Mouse (Mus musculus) midbrain, embryonic 10.5 days (tissue): ENCODE results near the gene Tmem259. TPM values are rescaled to one million over a fixed set of nuclear protein-coding genes. Genes with fewer than 3 reads are reported as not detected.

Experiments used
- DNase-seq: peaks from one replicate; pipeline ENCODE4 v3.0.0-alpha.2; 2017; ENCODE audit warnings: low spot score
- H3K27ac ChIP-seq: fragments of 300-500 bp; sonication (generic); replicated peaks from 2 replicates; pipeline ENCODE4 v1.5.1; 2016; ENCODE audit warnings: mild to moderate bottlenecking
- H3K27me3 ChIP-seq: fragments of 300-500 bp; sonication (generic); 2 replicates; pipeline ENCODE4 v1.6.1; 2016; ENCODE audit warnings: low read depth, mild to moderate bottlenecking; ENCODE audit not compliant: poor library complexity, severe bottlenecking
- H3K36me3 ChIP-seq: fragments of 300-500 bp; sonication (generic); 2 replicates; pipeline ENCODE4 v1.6.1; 2016; ENCODE audit warnings: mild to moderate bottlenecking, moderate library complexity
- H3K4me1 ChIP-seq: fragments of 300-500 bp; sonication (generic); 2 replicates; pipeline ENCODE4 v1.6.1; 2016
- H3K4me3 ChIP-seq: fragments of 300-500 bp; sonication (generic); 2 replicates; pipeline ENCODE4 v1.5.1; 2016; ENCODE audit warnings: mild to moderate bottlenecking, moderate library complexity
- H3K9me3 ChIP-seq: fragments of 300-500 bp; sonication (generic); replicated peaks from 2 replicates; pipeline ENCODE4 v1.6.1; 2016; ENCODE audit warnings: mild to moderate bottlenecking
- WGBS: fragments of 180-500 bp; shearing (Covaris S2); methylation state at CpG from one replicate; pipeline ENCODE4 v1.1.7; 2016; 5-methylcytosine and 5-hydroxymethylcytosine counted together
- polyA plus RNA-seq: library from polyadenylated mRNA; unstranded; fragments of >200 nt; fragmentation: Nextera tagmentation; extraction: Ambion mirVana; gene quantifications from 2 replicates; pipeline ENCODE4 v1.2.1, GENCODE M21; 2016

Gene Tmem259
- polyA plus RNA-seq, 1 experiment from 2014 or later, result 11.0 TPM

DNA sequence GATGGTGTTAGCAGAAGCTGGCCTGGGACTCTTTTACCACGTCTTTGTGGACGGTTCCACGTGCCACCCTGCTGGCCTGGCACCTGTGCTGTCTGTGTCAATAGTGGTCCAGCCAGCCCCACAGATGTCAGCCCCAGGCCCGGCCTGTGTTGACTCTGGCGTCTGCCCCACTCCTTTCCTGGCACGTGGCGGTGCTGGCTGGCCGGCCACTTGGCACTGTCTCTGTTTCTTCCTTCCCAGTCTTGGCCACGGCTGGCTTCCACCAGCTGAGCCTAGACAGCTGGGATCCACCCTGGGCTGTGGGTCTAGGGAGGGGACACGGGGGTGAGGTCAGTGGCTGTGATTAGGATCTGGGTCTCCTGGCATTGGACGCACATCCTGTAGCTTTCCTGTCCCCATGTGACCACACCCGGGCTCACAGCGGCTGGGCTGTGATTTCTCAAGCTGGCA lies 49.8 kb downstream of the Tmem259 start:
- Histone ChIP-seq H3K27me3 (peaks cover 20% of the 10 kb centered on the region), H3K36me3 (peaks cover 86% of the 10 kb centered on the region), H3K4me1 (peaks cover 83% of the 10 kb centered on the region), H3K4me3 (0 out of 2 replicates have a peak overlapping the region, but pooled peaks have one; percentile 18), H3K27ac (peak overlapping the region; percentile 71), H3K9me3 (no peaks in the 10 kb centered on the region)
- 73% methylated on average over 13 of the region's 13 CpGs for WGBS
- DNase-seq, result no peak

DNA sequence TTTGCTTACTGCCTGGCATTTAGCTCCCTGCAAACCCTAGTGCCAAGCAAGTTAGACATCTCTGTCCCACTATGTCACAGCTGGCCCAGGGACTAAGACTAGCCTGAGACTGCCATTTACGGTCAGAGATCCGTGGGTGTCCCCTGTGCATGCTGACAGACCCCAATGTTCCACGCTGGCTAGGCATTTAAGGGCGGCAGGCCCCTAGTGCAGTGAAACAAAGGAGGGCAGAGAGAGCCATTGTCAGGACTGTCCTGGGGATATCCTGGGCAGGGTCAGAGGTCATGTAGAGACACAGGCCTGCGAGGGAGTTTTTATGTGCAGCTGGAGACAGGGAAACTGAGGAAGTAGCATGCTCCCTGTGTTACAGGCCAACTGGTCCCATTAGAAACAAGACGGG lies 50.3 kb downstream of the Tmem259 start:
- Histone ChIP-seq H3K27ac (peak overlapping the region; percentile 71), H3K4me1 (peaks cover 83% of the 10 kb centered on the region), H3K4me3 (peak overlapping the region; percentile 25; the same call in 1 of the 2 replicates), H3K27me3 (peaks cover 20% of the 10 kb centered on the region), H3K9me3 (no peaks in the 10 kb centered on the region), H3K36me3 (peaks cover 84% of the 10 kb centered on the region)
- 39% methylated on average over 6 of the region's 6 CpGs for WGBS
- no peak for DNase-seq

DNA sequence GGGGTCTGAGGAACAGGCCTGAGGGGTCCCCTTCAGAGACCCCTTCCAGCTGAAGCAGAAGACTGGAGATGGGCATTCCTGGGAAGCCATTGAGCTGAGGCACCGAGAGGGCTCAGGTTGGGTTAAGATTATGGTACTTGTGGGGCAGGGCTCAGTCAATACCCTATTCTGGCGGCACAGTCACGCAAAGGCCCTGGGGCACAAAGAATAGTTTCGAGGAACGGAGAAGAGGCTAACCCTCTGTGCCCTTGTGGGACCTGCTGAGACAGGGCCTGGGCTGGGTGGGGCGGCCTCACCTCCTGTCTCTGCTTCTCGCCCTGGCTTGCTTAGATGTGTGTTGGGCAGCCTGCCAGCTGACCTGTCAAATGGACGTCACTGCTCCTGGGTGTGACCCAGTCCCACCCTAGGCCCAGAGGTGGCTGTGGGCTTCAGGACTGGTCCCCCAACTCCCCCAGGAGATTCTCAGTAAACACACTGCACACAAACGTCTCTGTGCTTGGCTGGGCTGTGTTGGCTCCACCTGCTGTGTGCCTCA lies 50.9 kb downstream of the Tmem259 start:
- H3K9me3 ChIP-seq, result no peaks in the 10 kb centered on the region
- peak overlapping the region; percentile 71 for H3K27ac ChIP-seq
- DNase-seq, result no peak
- 68% methylated on average over 9 of the region's 9 CpGs for WGBS
- peaks cover 78% of the 10 kb centered on the region for H3K36me3 ChIP-seq
- peaks cover 83% of the 10 kb centered on the region for H3K4me1 ChIP-seq
- peak overlapping the region; percentile 25 for H3K4me3 ChIP-seq
- H3K27me3 ChIP-seq, result peaks cover 20% of the 10 kb centered on the region

DNA sequence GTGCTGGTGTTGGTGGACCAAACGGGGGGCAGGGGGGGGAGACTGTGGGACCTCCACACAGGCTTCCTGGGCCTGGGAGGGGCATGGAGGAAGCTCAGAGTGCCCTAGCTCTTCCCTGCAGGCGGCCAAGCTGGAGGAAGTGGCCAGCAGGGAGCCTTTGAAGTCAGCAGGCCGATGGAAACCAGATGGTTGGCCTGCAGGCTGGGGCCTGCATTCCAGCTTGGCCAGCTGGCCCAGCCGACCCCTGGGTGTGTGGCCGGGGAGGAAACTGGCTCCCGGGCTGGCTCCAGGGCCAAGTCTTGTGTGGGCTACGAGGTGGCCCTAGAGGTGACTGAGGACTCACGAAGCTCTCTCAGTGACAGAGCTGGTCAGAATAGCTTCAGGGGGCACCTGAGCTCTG lies 51.4 kb downstream of the Tmem259 start:
- H3K4me1 ChIP-seq, result peaks cover 83% of the 10 kb centered on the region

DNA sequence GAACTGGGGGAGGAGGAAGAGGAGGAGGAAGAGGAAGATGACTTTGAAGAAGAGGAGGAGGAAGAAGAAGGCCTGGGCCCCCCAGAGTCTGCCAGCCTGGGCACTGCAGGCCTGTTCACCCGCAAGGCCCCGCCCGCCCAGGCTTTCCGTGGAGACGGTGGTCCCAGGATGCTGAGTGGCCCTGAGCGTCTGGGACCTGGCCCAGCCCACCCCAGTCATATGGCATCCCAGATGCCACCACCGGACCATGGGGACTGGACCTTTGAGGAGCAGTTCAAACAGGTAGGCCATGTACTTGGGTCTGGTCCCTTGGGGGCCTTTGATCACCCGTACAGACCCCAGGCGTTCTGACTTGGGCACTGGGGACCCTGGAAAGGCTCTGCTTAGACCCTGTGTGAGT lies 52.3 kb downstream of the Tmem259 start:
- no peak for DNase-seq
- WGBS, result 89% methylated on average over 9 of the region's 9 CpGs
- peaks cover 65% of the 10 kb centered on the region for H3K36me3 ChIP-seq
- peaks cover 80% of the 10 kb centered on the region for H3K4me1 ChIP-seq
- H3K9me3 ChIP-seq, result no peaks in the 10 kb centered on the region
- H3K27me3 ChIP-seq, result peaks cover 16% of the 10 kb centered on the region
- H3K4me3 ChIP-seq, result peak overlapping the region; percentile 26; the same call in 1 of the 2 replicates
- peak overlapping the region; percentile 71 for H3K27ac ChIP-seq

More for the DNA sequence above, 51.4 kb downstream of the Tmem259 start:
- WGBS, result 21% methylated on average over 8 of the region's 8 CpGs
- H3K4me3 ChIP-seq, result peak overlapping the region; percentile 25
- peak; percentile 66 for DNase-seq
- H3K9me3 ChIP-seq, result no peaks in the 10 kb centered on the region
- H3K27ac ChIP-seq, result peak overlapping the region; percentile 71
- peaks cover 74% of the 10 kb centered on the region for H3K36me3 ChIP-seq
- peaks cover 20% of the 10 kb centered on the region for H3K27me3 ChIP-seq

DNA sequence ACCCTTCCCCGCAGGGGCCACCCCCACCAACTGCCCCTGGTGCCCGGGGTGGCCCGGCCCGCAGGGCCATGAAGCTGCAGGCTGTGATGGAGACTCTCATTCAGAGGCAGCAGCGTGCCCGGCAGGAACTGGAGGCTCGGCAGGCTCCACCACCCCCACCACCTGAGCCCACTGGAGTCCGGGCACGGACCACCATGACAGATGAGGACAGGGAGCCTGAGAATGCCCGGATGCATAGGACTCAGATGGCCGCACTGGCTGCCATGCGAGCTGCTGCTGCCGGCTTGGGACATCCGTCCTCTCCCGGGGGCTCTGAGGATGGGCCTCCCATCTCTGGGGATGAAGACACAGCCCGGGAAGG lies 53.3 kb downstream of the Tmem259 start:
- H3K4me1 ChIP-seq, result peaks cover 85% of the 10 kb centered on the region
- H3K27me3 ChIP-seq, result peaks cover 17% of the 10 kb centered on the region
- H3K4me3 ChIP-seq, result peak overlapping the region; percentile 23
- DNase-seq, result no peak
- 92% methylated on average over 16 of the region's 16 CpGs for WGBS
- no peaks in the 10 kb centered on the region for H3K9me3 ChIP-seq
- H3K27ac ChIP-seq, result peak overlapping the region; percentile 43; the same call in 1 of the 2 replicates
- peaks cover 58% of the 10 kb centered on the region for H3K36me3 ChIP-seq

DNA sequence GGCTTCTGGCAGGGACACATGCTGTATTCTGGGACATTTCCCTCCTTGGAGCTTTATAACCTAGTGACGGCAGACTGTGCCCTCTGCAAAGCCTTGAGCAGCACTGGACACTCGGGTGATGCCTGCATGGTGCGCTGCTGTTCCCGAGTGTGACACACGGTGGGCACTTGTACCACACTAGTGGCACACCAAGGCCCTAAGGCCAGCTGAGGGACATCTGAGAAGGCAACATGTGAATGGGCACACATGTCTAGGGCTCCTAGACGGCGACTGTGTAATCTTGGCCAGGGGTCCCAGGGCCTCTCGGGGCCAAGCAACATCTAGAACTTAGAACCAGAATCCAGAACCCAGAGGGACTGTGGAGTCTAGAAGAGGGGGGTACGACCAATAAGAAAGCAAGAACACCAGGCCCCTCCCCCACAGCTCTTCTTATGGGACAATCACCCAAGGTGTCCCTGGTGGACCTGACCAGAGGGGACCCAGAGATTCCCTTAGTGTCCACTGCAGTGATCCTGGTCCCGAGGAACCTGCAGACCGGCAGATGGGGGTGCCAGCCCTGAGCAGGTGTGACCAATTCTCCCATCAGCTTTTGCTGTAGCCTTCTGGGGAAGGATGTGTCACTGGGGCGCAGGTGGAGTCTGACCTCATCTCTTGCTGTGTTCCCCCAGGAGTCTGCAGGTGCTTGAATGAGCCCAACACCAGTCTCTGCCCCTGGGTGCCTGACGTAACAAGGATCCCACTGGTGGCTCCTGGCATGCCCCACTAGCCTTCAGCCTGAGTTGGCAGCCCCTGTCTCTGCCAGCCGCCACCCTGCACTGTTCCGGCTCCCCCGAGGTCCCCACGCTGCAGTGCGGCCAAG lies 53.9 kb downstream of the Tmem259 start:
- Histone ChIP-seq H3K9me3 (no peaks in the 10 kb centered on the region), H3K4me1 (peaks cover 90% of the 10 kb centered on the region), H3K36me3 (peaks cover 52% of the 10 kb centered on the region), H3K27me3 (peaks cover 11% of the 10 kb centered on the region), H3K27ac (peak overlapping the region; percentile 95; the same call in 1 of the 2 replicates), H3K4me3 (peak overlapping the region; percentile 98)
- DNase-seq, result no peak
- WGBS, result 90% methylated on average over 18 of the region's 18 CpGs

DNA sequence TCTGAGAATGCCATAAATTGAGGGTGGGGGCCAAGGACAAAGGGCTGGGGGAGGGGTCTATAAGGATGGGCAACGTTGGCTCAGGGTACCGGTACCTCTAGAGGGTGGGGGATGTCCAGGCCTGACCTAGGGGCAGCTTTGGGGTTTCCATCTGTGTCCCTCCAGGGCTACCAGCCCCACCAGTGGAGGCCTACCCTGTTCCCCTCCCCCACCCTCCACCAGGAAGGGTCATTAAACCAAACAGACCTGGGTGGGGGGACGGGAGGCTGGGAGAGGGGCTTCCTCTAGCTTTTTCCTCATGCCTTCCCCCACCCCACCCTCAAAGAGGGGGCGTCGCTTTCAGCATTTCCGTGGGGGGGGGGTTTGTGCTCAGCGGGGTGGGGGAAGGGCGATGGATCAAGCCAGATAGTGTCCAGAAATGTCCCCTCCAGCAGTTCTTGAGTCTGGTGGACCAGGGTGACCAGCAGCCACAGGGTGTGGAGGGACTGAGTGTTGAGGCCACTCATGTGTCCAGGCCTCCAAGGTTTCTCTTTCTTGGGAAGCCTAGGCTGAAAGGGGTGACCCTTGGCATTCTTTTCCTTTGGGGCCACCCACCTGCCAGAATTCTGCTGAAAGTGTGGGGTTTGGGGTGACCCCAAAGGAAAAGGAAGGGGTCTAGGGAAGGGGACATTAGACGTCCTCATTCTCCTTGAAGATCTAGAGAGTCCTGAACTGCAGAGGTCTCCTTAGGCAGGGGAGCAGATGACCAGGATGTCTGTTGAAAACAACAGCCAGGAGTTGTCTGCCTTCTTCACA lies 55.0 kb downstream of the Tmem259 start:
- no peak for DNase-seq
- WGBS, result 30% methylated on average over 9 of the region's 9 CpGs
- peak overlapping the region; percentile 95 for H3K27ac ChIP-seq
- peaks cover 41% of the 10 kb centered on the region for H3K36me3 ChIP-seq
- peak overlapping the region; percentile 98 for H3K4me3 ChIP-seq
- peaks cover 7% of the 10 kb centered on the region for H3K27me3 ChIP-seq
- H3K9me3 ChIP-seq, result no peaks in the 10 kb centered on the region
- H3K4me1 ChIP-seq, result peaks cover 86% of the 10 kb centered on the region

DNA sequence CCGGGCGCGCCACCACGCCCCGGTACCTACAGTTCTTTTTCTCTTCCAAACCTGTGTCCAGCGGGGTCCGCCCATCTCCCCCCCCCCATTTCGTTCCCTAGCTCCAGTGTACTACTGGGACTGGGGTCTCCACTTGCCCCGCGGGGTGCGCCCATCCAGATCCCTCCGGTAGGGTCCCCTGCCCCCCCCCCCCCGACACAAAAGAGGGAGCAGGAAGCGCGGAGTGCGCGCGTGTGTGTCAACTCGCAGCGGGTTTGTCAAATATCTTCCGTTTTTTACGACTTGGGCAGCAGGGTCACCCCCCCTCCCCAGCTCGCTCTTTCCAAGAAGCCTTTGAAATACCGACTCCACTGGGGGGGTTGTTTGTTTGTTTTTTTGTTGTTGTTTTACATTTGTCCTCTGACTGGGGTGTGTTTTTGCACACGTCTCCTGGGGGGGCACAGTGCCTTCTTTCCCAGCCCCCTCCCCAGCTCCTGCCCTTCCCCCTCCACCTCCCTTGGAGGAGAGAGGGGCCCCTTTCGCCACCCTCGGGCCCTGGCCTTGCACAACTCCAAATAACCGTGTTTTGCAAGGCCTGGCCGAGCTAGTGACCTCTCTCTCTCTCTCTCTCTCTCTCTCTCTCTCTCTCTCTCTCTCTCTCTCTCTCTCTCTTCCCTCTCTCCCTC lies 56.0 kb downstream of the Tmem259 start:
- under 1% methylated on average over 29 of the region's 29 CpGs for WGBS
- peak; percentile 70 for DNase-seq
- H3K4me1 ChIP-seq, result peaks cover 81% of the 10 kb centered on the region

DNA sequence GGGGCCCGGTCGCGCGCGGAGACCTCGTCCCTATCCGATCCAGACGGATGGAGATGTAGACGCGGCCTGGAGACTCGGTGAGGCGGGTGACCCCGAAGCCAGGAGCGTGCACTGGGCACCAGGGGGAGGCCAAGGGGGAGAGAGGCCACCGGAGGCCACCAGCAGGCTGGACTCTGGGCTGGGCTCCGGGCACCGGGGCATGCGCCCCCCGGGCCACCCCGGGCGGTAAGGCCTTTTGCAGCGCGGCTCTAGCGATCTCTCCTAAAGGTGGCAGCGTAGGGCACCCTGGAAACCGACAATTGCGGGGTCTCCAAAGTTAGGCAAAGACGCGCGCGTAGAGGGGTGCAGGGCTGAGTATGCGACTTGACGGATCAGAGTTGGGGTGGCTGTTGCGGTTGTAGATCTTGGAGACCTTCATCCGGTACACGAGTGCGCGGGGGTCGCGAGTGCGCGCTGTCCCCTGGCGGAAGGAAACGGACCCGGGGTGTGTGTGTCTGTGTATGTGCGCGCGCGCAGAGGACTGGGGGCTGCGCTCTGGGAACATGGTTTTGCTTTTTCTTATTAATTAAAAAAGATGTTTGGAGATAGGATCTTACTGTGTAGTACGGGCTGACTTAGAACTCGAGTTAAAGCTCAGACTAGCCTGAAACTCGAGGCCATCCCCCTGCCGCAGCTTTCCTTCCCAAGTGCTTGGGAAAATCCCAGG lies 56.7 kb downstream of the Tmem259 start:
- H3K4me3 ChIP-seq, result peak overlapping the region; percentile 98
- H3K27ac ChIP-seq, result peak overlapping the region; percentile 95
- H3K9me3 ChIP-seq, result no peaks in the 10 kb centered on the region
- peaks cover 25% of the 10 kb centered on the region for H3K36me3 ChIP-seq
- peaks cover 74% of the 10 kb centered on the region for H3K4me1 ChIP-seq
- under 1% methylated on average over 54 of the region's 54 CpGs for WGBS
- peak; percentile 83 for DNase-seq
- peaks cover 23% of the 10 kb centered on the region for H3K27me3 ChIP-seq

More for the DNA sequence above, 56.0 kb downstream of the Tmem259 start:
- Histone ChIP-seq H3K9me3 (no peaks in the 10 kb centered on the region), H3K27ac (peak overlapping the region; percentile 95), H3K27me3 (peaks cover 16% of the 10 kb centered on the region), H3K4me3 (peak overlapping the region; percentile 98), H3K36me3 (peaks cover 31% of the 10 kb centered on the region)

DNA sequence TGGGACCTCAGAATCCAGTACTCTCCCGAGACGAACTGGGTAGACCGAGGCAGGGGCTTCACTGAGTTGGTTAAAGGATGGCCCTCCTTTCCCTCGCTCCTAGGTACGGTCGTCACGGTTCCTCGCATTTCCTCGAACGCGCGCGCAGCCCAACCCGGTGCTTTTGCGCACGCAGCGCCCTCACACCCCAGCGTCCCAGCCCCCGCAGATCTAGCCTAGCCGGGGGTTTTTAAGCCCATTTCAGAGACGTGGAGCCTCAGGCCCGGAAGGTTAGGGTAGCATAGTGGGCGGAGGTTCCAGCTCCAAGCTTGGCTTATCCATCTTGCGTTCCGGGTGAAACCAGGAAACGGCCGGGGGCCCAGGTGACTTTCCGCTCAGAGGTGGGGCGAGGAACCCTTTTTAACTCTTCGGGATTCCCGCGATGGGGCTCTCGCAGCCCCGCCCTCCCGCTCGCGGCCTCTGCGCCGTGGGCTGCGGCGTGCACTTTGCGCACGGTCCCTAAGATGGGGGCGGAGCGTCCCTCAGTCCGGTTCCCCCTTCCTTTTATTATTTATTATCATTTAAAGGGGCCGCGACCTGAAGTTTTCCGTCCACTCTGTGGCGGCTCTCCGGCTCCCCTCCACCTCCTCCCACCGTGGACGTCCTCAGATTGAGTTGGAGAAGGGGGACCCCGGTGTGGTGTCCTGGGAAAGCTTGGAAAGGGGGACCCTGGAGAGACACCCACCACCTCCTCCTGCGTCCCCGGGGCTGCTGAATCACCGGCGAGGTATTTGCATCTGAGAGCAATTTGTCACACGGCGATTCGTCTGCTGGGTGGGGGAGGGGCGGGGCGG lies 57.4 kb downstream of the Tmem259 start, which contains the start of gene Arid3a:
TSS of gene Arid3a (plus strand) at position 553 of the 833 bp plus-strand sequence.
- peaks cover 17% of the 10 kb centered on the region for H3K36me3 ChIP-seq
- WGBS, result under 1% methylated on average over 63 of the region's 63 CpGs
- H3K27ac ChIP-seq, result peak within 1 kb of the TSS; percentile 95
- peak within 1 kb of the TSS; percentile 98 for H3K4me3 ChIP-seq
- H3K4me1 ChIP-seq, result peaks cover 69% of the 10 kb centered on the region
- peaks cover 31% of the 10 kb centered on the region for H3K27me3 ChIP-seq
- no peaks in the 10 kb centered on the region for H3K9me3 ChIP-seq
- peak; percentile 91 for DNase-seq
